Mouse (Mus musculus): ENCODE data around the gene Ap1m1.

Gene Ap1m1

GRCm38 (mm10) chr8:72295679-72296078 lies 55.9 kb downstream of the Ap1m1 start:
- DNase-seq, result peak; percentile 75

DNA sequence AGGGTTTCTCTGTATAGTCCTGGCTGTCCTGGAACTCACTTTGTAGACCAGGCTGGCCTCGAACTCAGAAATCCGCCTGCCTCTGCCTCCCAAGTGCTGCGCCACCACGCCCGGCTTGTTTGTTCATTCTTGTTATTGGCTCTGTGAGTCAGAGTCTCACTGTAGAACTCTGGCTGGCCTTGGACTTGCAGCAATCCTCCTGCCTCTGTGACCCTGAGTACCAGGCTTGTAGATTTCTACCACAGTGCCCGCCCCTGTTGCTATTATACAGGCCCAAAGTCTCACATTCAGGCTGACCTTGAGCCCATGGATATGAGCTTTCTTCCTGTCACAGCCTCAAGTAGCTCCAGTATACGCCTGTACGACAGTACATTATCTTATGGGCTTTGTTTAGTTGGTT lies 56.7 kb downstream of the Ap1m1 start:
- DNase-seq, result no peak

GRCm38 (mm10) chr8:72298928-72299327 lies 59.1 kb downstream of the Ap1m1 start:
- no peak for DNase-seq

GRCm38 (mm10) chr8:72300654-72301400 lies 61.0 kb downstream of the Ap1m1 start:
- DNase-seq, result no peak

DNA sequence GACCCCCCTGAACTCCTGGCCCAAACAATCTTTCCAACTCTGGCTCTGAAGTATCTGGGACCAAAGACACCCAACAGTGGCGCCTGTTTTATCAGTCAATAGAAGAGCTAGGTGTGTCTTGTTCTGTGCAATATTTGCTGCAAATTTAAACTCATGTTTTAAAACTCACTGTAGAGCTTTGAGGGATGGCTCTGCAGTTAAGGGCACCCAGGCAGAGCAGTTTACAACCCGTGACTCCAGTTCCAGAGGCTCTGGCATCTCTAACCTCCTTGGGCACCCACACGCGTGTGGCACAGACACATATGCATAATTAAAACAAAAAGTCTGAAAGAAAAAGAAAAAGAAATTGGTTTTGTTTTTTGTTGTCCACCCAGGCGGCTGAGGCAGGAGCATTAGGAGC lies 61.7 kb downstream of the Ap1m1 start:
- DNase-seq, result no peak

DNA sequence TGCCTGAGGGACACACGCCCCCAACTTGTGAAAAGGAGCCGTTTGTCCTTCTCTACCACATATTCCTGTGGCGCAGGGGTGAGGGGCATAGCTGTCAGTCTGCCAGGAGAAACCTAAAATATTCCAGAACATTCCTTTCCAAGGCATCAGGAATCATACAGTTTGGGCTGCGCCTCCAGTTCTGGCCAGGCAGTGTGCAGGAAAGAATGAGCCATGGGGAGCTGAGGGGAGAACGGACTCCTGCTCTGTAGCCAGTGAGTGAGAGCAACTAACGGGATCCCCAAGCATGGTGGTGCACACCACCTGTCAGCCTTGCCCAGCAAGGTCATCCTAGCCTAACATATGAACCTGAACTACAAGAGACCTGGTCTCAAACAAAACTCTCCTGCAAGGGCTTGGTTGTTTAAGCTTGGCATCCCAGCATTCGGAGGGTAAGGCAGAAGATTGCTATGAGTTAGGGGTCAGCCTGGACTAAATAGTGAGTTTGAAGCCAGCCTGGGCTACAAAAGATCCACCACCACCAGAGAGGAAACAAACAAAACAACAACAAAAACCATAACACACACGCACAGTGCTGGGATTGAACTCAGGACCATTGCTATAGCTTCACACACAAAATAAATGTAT lies 63.3 kb downstream of the Ap1m1 start:
- no peak for DNase-seq

DNA sequence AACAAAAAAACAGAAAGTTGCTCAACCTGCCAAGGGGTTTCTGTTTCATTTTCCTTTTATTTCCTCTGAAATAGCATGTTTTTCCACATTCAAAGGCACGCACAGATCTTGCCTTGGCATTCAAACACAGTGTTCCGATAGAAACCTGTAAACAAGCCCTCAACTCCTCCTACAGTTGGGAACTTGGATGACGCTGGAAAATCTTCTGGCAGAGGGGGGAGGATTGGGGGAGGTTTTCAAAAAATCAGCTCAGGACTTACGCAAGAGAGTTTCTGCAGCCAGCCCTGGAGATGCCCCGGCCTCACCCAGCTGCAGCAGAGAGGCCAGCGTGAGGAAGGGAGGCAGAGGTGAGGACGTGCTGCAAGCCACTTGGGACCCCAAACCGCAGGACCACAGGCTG lies 63.8 kb downstream of the Ap1m1 start:
- no peak for DNase-seq

DNA sequence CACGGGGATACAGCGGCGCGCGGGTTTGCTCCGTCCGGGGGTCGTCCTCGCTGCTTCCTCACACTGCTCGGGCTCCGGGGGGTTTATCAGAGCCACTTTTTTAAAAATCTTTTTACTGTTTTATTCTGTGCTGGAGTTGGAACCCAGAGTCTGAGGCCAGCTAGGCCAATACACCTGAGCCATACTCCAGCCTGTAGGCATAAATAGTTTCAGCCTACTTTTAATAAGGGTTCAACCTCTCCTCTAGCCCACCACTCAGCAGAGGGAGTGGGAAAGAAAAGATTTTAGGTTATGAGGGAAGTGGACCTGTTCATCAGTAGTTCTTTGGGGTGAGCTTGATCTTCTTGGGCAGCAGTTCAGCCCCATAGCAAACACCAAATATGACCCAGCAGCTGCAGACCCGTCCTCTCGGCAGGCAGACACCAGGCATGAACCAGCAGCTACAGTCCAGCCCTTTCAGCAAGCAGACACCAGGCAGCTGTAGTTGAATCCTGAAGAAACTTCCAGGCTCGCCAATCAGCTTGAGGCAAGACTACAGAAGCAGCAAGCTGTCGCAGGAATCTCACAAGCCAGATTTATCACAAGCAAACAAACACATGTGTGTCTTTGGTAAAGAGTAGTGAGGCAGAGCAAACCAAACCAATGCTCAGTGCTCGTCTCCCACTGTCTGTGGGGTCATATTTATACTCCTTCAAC lies 65.5 kb downstream of the Ap1m1 start, which contains the start of gene Gm10282:
Gm10282 (minus strand) TSS at position 51 of the 696 bp plus-strand sequence.
- no peak for DNase-seq

GRCm38 (mm10) chr8:72306913-72307312 lies 67.1 kb downstream of the Ap1m1 start:
- no peak for DNase-seq

Data from cerebellum, adult 11 months (tissue).